Mouse (Mus musculus) heart, postnatal 36 days (tissue): ENCODE data around the gene Timm8a1. TPM values are rescaled to one million over a fixed set of nuclear protein-coding genes. Genes with fewer than 3 reads are reported as not detected.
"Not testable (repeated sequence)": the region's sequence is repeated elsewhere in the genome, so short reads cannot be mapped to it uniquely, and the experiment has no call there.

ENCODE experiments used
- DNase-seq, 2 experiments: peaks; one replicate each; pipeline ENCODE4 v3.0.0; 2021 to 2022
- intact Hi-C: fragments of 180-260 bp; cut with DNase I; formaldehyde crosslinking; loops from one replicate; pipeline ENCODE4 v1.15.1; 2025
- total RNA-seq, 2 experiments: library from RNA; stranded (reverse); gene quantifications; 2 replicates each; pipeline ENCODE4 v1.2.3; 2021

Timm8a1 gene
- total RNA-seq, 2 experiments from 2014 or later = 20.7 to 20.8 TPM

- not testable (repeated sequence) for DNase-seq
- intact Hi-C loops = loop anchor here (5.0 kb wide), 1 partner anchor 48 kb away; the partner anchor contains the start of gene Rpl36a
Measured at GRCm38 (mm10) chrX:134539795-134540194, 1.9 kb downstream of the Timm8a1 start.

GRCm38 (mm10) chrX:134533346-134533745, 8.3 kb downstream of the Timm8a1 start:
- DNase-seq = no peak
- intact Hi-C loops = no loop called here

- intact Hi-C loops = no loop called here
- no peak for DNase-seq
Measured at GRCm38 (mm10) chrX:134525260-134525659, 16.4 kb downstream of the Timm8a1 start.

- DNase-seq = no peak
- intact Hi-C loops = no loop called here
Measured at GRCm38 (mm10) chrX:134523772-134524171, 17.9 kb downstream of the Timm8a1 start.

- intact Hi-C loops = no loop called here
- no peak for DNase-seq
Measured at GRCm38 (mm10) chrX:134509473-134509872, 32.2 kb downstream of the Timm8a1 start.

GRCm38 (mm10) chrX:134507977-134508376, 33.7 kb downstream of the Timm8a1 start:
- intact Hi-C loops = no loop called here
- no peak for DNase-seq

- no peak for DNase-seq
- intact Hi-C loops = no loop called here
Measured at GRCm38 (mm10) chrX:134500651-134501050, 41.0 kb downstream of the Timm8a1 start.

Other genes with a start within 250 kb of the Timm8a1 start
- gene Tmem35a, start 246.6 kb downstream of the Timm8a1 start, total RNA-seq = 1 to 10 TPM; 4.8 to 5.2 TPM
- gene Cenpi, start 233.8 kb downstream of the Timm8a1 start, total RNA-seq = under 1 TPM; 0.16 to 0.47 TPM
- under 1 TPM; 0.22 to 0.27 TPM for gene Drp2, start 137.3 kb downstream of the Timm8a1 start, total RNA-seq
- gene Taf7l, start 65.4 kb downstream of the Timm8a1 start, total RNA-seq = not detected
- gene Btk, start 41.7 kb upstream of the Timm8a1 start, total RNA-seq = 1 to 10 TPM; 1.1 to 1.3 TPM
- gene Rpl36a, start 43.8 kb upstream of the Timm8a1 start, total RNA-seq = 100 to 1,000 TPM in 1 of 2 experiments, 10 to 100 TPM in 1; 99.3 to 127 TPM
- 1 to 10 TPM; 1.4 to 1.9 TPM for gene Gla, start 59.3 kb upstream of the Timm8a1 start, total RNA-seq
- 10 to 100 TPM; 66.8 to 71.8 TPM for gene Hnrnph2, start 59.3 kb upstream of the Timm8a1 start, total RNA-seq
- 1 to 10 TPM; 7.6 to 8.8 TPM for gene Armcx4, start 144.7 kb upstream of the Timm8a1 start, total RNA-seq
- 1 to 10 TPM; 4.9 to 6.4 TPM for gene Armcx1, start 176.1 kb upstream of the Timm8a1 start, total RNA-seq
- 1 to 10 TPM in 1 of 2 experiments, under 1 TPM in 1; 0.60 to 1.1 TPM for gene Armcx6, start 209.6 kb upstream of the Timm8a1 start, total RNA-seq
- 10 to 100 TPM; 18.6 to 19.3 TPM for gene Armcx3, start 214.7 kb upstream of the Timm8a1 start, total RNA-seq